Mouse (Mus musculus) v-Abl transformed pro-B cells (cell line): ENCODE measurements around the gene Grm5.

Experiments used
- in situ Hi-C, 2 experiments: fragments of 400-800 bp; cut with MboI; formaldehyde crosslinking; loops; one replicate each; pipeline ENCODE4 v1.15.1; 2025; ENCODE audit not compliant: unreplicated experiment in 2 of 2

The Grm5 gene

DNA sequence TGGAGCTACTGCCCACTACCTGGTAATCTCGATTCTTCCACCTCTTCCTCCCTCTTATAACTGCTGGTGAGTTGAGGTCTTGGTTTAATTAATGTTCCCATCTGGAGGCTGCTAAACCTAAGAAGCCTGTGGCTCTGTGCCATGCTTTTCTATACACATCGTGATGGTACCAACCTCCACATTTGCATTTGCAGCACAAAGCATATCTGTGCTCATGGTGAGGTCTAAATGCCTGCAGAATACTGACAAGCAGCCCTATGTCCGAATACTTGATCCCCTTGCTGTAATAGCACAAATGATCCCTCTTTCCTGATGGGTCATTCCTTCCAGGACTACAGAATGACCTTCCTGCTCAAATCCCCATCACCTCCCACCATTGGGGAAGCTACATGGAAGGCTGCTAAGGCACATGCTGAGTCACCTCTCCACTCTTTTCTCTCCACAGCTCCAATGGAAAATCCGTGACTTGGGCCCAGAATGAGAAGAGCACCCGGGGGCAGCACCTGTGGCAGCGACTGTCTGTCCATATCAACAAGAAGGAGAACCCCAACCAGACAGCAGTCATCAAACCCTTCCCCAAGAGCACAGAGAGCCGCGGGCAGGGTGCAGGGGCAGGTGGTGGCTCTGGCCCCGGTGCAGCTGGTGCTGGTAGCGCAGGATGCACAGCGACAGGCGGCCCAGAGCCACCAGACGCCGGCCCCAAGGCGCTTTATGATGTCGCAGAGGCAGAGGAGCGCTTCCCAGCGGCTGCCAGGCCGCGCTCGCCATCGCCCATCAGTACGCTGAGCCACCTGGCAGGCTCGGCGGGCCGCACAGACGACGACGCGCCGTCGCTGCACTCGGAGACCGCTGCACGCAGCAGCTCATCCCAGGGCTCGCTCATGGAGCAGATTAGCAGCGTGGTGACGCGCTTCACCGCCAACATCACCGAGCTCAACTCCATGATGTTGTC lies 545.8 kb downstream of the Grm5 start:
- in situ Hi-C loops: no loop called here

GRCm38 (mm10) chr7:88130488-88130849 lies 546.5 kb downstream of the Grm5 start:
- in situ Hi-C loops: no loop called here

- in situ Hi-C loops: no loop called here
These were observed 575.7 kb downstream of the Grm5 start for GRCm38 (mm10) chr7:88159542-88160241.

- in situ Hi-C loops: no loop called here
These were observed 577.6 kb downstream of the Grm5 start for GRCm38 (mm10) chr7:88161586-88161985.
